Mouse (Mus musculus) limb, embryonic 14.5 days (tissue): ENCODE results near the gene Traf3ip3. TPM values are rescaled to one million over a fixed set of nuclear protein-coding genes. Genes with fewer than 3 reads are reported as not detected.
A peak's percentile ranks its signal among the peaks of the same experiment; 100 is the strongest.

Experiments
- ATAC-seq: fragments of 200-750 bp; cut with Nextera tagmentation; 2 replicates; pipeline ENCODE4 v1.8.0; 2017; ENCODE audit warnings: low read depth, moderate number of reproducible peaks, moderate TSS enrichment; ENCODE audit not compliant: low FRiP score
- DNase-seq: peaks from one replicate; pipeline ENCODE4 v3.0.0-alpha.2; 2015; ENCODE audit warnings: low spot score
- H3K27ac ChIP-seq: fragments of 300-500 bp; sonication (generic); replicated peaks from 2 replicates; pipeline ENCODE4 v1.5.1; 2014; ENCODE audit warnings: low read depth, mild to moderate bottlenecking, low read length, moderate library complexity, mixed read lengths
- H3K27me3 ChIP-seq: fragments of 300-500 bp; sonication (generic); 2 replicates; pipeline ENCODE4 v1.6.1; 2014; ENCODE audit warnings: low read length, mixed read lengths; ENCODE audit not compliant: control insufficient read depth, insufficient read depth
- H3K36me3 ChIP-seq: fragments of 300-500 bp; sonication (generic); 2 replicates; pipeline ENCODE4 v1.6.1; 2014; ENCODE audit warnings: mild to moderate bottlenecking, low read length, moderate library complexity, mixed read lengths; ENCODE audit not compliant: control insufficient read depth, insufficient read depth
- H3K4me1 ChIP-seq: fragments of 300-500 bp; sonication (generic); 2 replicates; pipeline ENCODE4 v1.6.1; 2014; ENCODE audit warnings: antibody characterized with exemption, low read length, mixed read lengths; ENCODE audit not compliant: control insufficient read depth, insufficient read depth
- H3K4me2 ChIP-seq: fragments of 300-500 bp; sonication (generic); replicated peaks from 2 replicates; pipeline ENCODE4 v1.6.1; 2014; ENCODE audit warnings: low read depth, mild to moderate bottlenecking, low read length, moderate library complexity; ENCODE audit not compliant: severe bottlenecking
- H3K4me3 ChIP-seq: fragments of 300-500 bp; sonication (generic); replicated peaks from 2 replicates; pipeline ENCODE4 v1.5.1; 2014; ENCODE audit warnings: low read length
- H3K9ac ChIP-seq: fragments of 300-500 bp; sonication (generic); 2 replicates; pipeline ENCODE4 v1.6.1; 2014; ENCODE audit warnings: mild to moderate bottlenecking, low read depth, low read length, moderate library complexity; ENCODE audit not compliant: severe bottlenecking
- H3K9me3 ChIP-seq: fragments of 300-500 bp; sonication (generic); 2 replicates; pipeline ENCODE4 v1.6.1; 2016; ENCODE audit warnings: low read length; ENCODE audit not compliant: control insufficient read depth
- POLR2A ChIP-seq: fragments of 200-500 bp; IDR thresholded peaks from 2 replicates; pipeline ENCODE4 v1.8.0; 2012; ENCODE audit warnings: inconsistent platforms, mild to moderate bottlenecking, moderate library complexity, borderline replicate concordance; ENCODE audit not compliant: insufficient read depth, insufficient read length; ENCODE audit errors: extremely low read depth
- WGBS: fragments of 180-500 bp; shearing (Covaris S2); extraction: QIAGEN DNeasy Blood & Tissue Kit; methylation state at CpG from one replicate; pipeline ENCODE4 v1.1.7; 2014; 5-methylcytosine and 5-hydroxymethylcytosine counted together
- polyA plus RNA-seq, 2 experiments: library from polyadenylated mRNA; depleted of rRNA in 1 of 2; stranded (reverse) in 1 of 2; unstranded in 1 of 2; fragments of >200 nt; fragmentation: Nextera tagmentation in 1 of 2; extraction: Ambion mirVana in 1 of 2; gene quantifications; 2 replicates each; pipeline versions ENCODE4 v1.2.1 to v1.2.3; 2012 to 2014

Gene Traf3ip3
- polyA plus RNA-seq (2012; rRNA removed) (9.7 and 18.8 TPM in 2 replicates), polyA plus RNA-seq (2014; fragmentation: Nextera tagmentation; extraction: Ambion mirVana) (17.6 and 22.6 TPM in 2 replicates)

DNA sequence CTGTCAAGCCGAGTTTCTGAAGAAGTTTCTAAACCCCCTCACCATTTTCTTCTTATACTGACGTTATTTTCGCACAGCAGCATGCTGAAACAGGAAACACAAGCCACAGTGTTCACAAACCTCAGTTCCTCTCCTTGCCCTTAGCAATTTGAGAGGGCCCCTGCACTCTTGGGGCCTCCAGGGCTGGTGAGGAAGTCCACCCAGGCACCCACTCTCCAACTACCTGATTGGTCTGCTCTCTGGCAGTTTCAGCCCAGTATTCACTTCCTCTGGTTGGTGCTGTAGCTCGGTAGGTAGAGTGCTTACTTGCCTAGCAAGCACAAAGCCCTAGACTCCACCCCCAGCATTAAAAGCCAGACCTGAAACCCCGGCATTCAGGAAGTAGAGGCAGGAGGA lies at the start of gene Traf3ip3:
TSS of gene Traf3ip3 (minus strand) at position 321 of the 396 bp plus-strand sequence.
- no peaks in the 10 kb centered on the region for H3K27me3 ChIP-seq
- no peaks in the 10 kb centered on the region for H3K36me3 ChIP-seq
- no peaks in the 10 kb centered on the region for H3K9me3 ChIP-seq
- ATAC-seq (no peak), DNase-seq (no peak)
- H3K4me2 ChIP-seq = no peak within 1 kb of the TSS
- H3K4me3 ChIP-seq = no peak within 1 kb of the TSS
- 57% methylated on average over 5 of the region's 5 CpGs for WGBS
- H3K9ac ChIP-seq = no peak within 1 kb of the TSS
- no peaks in the 10 kb centered on the region for H3K4me1 ChIP-seq
- no peak for TF ChIP-seq POLR2A
- no peak within 1 kb of the TSS for H3K27ac ChIP-seq

DNA sequence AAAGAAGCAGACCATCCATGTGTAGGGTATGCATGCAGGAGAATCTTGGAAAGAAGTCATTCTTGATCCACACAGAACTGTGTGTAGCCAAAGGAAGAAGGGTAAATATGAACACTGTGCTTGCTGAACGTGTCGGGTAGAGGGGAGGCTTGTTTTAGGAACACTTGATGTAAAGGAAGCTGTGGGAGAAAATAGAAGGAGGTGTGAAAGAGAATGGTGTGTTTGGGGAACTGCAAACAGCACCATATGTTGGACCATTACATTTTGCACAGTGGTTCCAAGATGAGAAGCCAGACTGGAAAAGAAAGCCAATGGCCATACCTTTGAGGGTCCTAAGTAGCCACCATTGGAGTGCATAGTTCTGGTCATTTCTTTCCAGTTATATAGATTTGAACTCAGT lies 48.5 kb upstream of the Traf3ip3 start:
- no peaks in the 10 kb centered on the region for H3K9me3 ChIP-seq
- no peaks in the 10 kb centered on the region for H3K27me3 ChIP-seq
- no peak overlapping the region for H3K27ac ChIP-seq
- H3K36me3 ChIP-seq = no peaks in the 10 kb centered on the region
- peaks cover 7% of the 10 kb centered on the region for H3K4me1 ChIP-seq
- DNase-seq (no peak), ATAC-seq (no peak)
- H3K4me2 ChIP-seq = no peak overlapping the region
- H3K9ac ChIP-seq = no peak overlapping the region
- 75% methylated on average over 2 of the region's 2 CpGs for WGBS
- no peak for TF ChIP-seq POLR2A
- no peak overlapping the region for H3K4me3 ChIP-seq

DNA sequence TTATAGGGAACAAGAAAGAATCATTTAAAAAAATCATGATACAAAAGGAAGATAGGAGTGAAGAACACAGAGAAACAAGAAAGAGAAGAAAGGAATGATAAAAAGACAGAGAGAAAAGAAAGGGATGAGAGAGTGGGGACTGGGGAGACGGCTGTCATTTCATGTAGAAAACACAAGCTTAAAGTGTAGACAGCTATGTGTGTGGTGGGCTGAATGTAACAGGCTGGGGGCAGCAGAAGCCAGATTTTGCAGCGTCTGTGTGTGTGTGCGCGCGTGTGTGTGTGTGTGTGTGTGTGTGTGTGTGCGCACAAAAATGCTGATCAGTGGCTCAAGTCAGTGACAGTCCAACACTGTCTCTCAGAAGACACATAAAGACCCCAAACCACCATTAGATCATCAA lies 42.7 kb upstream of the Traf3ip3 start:
- 87% methylated on average over 6 of the region's 6 CpGs for WGBS

DNA sequence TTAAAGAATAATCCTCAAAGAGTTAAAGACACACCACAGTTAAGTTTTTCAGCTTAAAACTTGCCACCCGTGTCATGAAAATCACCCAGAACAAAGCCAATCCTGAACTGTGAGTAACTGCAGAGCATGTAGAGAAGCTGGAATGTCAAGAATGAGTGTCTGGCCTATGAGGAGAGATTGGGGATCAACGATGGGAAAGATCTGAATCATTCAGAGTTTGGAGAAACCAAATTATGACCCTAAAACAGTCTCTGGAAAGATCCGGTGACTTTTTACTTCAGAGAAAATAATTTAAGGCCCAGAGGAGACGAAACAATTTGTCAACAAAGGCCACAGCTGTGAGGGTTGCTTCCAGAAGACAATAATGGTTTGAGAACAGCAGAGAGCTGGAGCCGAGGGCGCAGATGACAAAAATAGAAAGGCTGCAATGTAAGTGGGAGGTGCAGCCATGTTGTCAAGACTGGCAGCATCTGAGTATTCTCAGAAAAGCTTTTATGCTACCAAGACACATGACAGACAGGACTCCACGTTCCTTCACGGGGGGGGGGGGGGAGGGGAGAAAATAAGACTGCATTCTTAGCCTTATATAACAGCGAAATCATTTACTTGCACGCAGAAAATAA lies 42.2 kb upstream of the Traf3ip3 start:
- H3K4me1 ChIP-seq = no peaks in the 10 kb centered on the region
- no peak for TF ChIP-seq POLR2A
- DNase-seq = peak; percentile 20
- H3K4me3 ChIP-seq = no peak overlapping the region
- H3K9ac ChIP-seq = no peak overlapping the region
- H3K4me2 ChIP-seq = no peak overlapping the region
- no peaks in the 10 kb centered on the region for H3K27me3 ChIP-seq
- no peak overlapping the region for H3K27ac ChIP-seq
- 53% methylated on average over 10 of the region's 10 CpGs for WGBS
- ATAC-seq = peak; percentile 53
- H3K9me3 ChIP-seq = no peaks in the 10 kb centered on the region
- H3K36me3 ChIP-seq = no peaks in the 10 kb centered on the region

More for the DNA sequence above, 42.7 kb upstream of the Traf3ip3 start:
- Histone ChIP-seq H3K4me2 (no peak overlapping the region), H3K9me3 (no peaks in the 10 kb centered on the region), H3K9ac (no peak overlapping the region), H3K4me3 (no peak overlapping the region), H3K36me3 (no peaks in the 10 kb centered on the region), H3K27ac (no peak overlapping the region), H3K4me1 (no peaks in the 10 kb centered on the region), H3K27me3 (no peaks in the 10 kb centered on the region)
- ATAC-seq (no peak), DNase-seq (no peak)
- TF ChIP-seq POLR2A = no peak

DNA sequence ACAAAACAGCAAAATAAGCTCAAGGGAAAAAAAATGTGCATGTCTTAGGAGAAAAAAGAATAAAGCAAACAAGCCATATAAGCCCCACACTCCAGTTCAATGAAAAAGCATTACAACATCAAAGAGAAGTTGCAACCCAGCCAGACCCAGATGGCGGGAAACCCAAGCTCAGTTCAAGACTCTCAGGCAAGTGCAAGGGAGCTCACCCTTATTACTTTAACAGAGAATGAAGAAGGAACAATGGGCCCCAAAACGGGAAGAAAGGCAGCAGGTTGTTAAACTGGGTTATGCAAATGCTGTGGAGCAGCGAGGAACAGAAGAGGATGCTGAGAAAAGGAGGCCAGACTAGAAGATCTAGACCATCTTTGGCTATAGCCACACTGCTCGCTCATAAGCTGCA lies 41.4 kb upstream of the Traf3ip3 start:
- no peak overlapping the region for H3K27ac ChIP-seq
- TF ChIP-seq POLR2A = no peak
- 57% methylated on average over 4 of the region's 4 CpGs for WGBS

More for the DNA sequence above, 41.4 kb upstream of the Traf3ip3 start:
- H3K9me3 ChIP-seq = no peaks in the 10 kb centered on the region
- H3K4me3 ChIP-seq = no peak overlapping the region
- H3K9ac ChIP-seq = no peak overlapping the region
- H3K4me1 ChIP-seq = no peaks in the 10 kb centered on the region
- H3K27me3 ChIP-seq = no peaks in the 10 kb centered on the region
- no peak for ATAC-seq
- H3K4me2 ChIP-seq = no peak overlapping the region
- no peak for DNase-seq
- H3K36me3 ChIP-seq = no peaks in the 10 kb centered on the region
